Mouse (Mus musculus): ENCODE measurements around the gene Slc25a24. TPM values are rescaled to one million over a fixed set of nuclear protein-coding genes. Genes with fewer than 3 reads are reported as not detected.

Slc25a24 gene
- polyA plus RNA-seq, 1 experiment from 2014 or later = 24.0 TPM

DNA sequence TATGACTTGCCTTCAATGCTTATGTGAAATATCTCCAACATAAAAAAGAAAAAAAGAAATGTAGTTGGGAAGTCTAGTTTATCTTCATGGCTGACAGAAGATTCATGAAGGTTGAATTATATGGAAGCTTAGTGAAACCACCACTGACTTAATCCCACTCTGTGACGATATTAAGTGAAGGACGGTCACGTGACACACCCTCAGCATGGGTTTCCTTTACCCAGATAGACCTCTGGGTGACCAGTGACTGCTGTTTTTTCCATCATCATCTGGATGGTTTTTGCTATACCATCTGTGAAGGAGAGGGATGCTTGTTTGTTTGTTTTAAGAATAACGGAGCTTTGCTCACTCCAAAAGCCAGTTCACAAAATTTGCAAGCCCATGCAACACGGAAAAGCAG lies 3.4 kb upstream of the Slc25a24 start:
- no peak for TF ChIP-seq CTCF (IDR thresholded peaks at IDR 0.05; ENCODE audit: low read depth)
- TF ChIP-seq EP300 (optimal IDR thresholded peaks at IDR 0.05) = no peak
- 69% methylated on average over 5 of the region's 5 CpGs for WGBS
- H3K9me3 ChIP-seq (ENCODE audit: control insufficient read depth, low read length) = 0 out of 2 replicates have a peak, but pooled peaks cover 1% of the 10 kb centered on the region
- H3K27me3 ChIP-seq (ENCODE audit: control insufficient read depth, insufficient read depth, low read length) = no peaks in the 10 kb centered on the region
- ATAC-seq (ENCODE audit: low FRiP score, low TSS enrichment) = no peak
- H3K9ac ChIP-seq (ENCODE audit: low read length) = no peak overlapping the region
- H3K4me2 ChIP-seq (replicated peaks; ENCODE audit: low read depth) = no peak overlapping the region
- H3K27ac ChIP-seq (replicated peaks) = no peak overlapping the region
- H3K4me1 ChIP-seq (replicated peaks; ENCODE audit: control insufficient read depth, insufficient read depth) = 0 out of 2 replicates have a peak, but pooled peaks cover 4% of the 10 kb centered on the region
- H3K36me3 ChIP-seq (ENCODE audit: control insufficient read depth, insufficient read depth, low read length) = no peaks in the 10 kb centered on the region
- DNase-seq (ENCODE audit: low spot score) = no peak
- H3K4me3 ChIP-seq (ENCODE audit: low read depth, low read length) = no peak overlapping the region

DNA sequence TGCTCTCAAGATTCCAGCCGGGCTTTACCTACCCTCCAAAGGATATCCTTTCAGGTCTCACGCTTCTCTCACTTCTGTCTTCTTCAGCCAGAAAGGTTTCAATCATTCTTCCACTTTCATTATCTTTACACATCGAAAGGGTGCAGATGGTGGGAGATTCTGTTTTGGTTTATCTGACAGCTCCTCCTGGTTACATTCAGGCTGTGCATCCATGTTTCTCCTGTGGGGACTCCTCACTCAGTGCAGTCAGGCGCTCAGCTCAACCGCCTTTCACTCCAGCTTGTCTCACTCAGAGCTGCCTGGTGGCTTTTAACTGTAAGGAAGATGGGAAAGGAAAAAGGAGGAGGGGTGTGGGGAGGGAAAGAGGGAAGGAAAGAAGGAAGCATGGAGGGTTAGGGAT lies 3.0 kb upstream of the Slc25a24 start:
- Histone ChIP-seq H3K27ac (replicated peaks) (no peak overlapping the region), H3K4me2 (replicated peaks; ENCODE audit: low read depth) (no peak overlapping the region), H3K36me3 (ENCODE audit: control insufficient read depth, insufficient read depth, low read length) (no peaks in the 10 kb centered on the region), H3K4me1 (replicated peaks; ENCODE audit: control insufficient read depth, insufficient read depth) (0 out of 2 replicates have a peak, but pooled peaks cover 4% of the 10 kb centered on the region), H3K4me3 (ENCODE audit: low read depth, low read length) (no peak overlapping the region), H3K9me3 (ENCODE audit: control insufficient read depth, low read length) (no peaks in the 10 kb centered on the region), H3K27me3 (ENCODE audit: control insufficient read depth, insufficient read depth, low read length) (no peaks in the 10 kb centered on the region), H3K9ac (ENCODE audit: low read length) (no peak overlapping the region)
- TF ChIP-seq CTCF (IDR thresholded peaks at IDR 0.05; ENCODE audit: low read depth) = no peak
- no peak for TF ChIP-seq EP300 (optimal IDR thresholded peaks at IDR 0.05)
- DNase-seq (ENCODE audit: low spot score) = no peak
- ATAC-seq (ENCODE audit: low FRiP score, low TSS enrichment) = no peak
- 70% methylated on average over 5 of the region's 5 CpGs for WGBS

DNA sequence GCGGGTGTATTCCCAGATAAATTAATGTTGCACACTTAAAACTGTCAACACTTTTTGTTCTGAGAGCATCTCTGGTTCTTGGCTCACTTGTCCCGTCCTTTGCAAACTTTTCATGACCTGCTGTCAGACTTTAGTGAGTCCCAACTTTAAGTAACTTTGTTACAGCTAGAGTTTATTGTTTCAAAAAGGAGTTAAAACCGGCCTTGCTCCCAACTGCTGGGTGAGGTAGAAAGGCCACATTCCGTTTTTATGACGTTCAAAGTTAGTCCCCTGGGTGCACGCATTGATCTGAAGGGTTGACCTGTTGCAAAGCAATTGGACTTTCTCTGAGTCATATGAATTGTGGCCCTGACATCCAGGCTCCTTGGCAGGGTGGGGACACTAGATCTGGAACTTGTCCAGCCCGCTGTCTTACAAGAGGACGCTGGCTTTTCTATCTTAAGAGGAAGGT lies 607 bp downstream of the Slc25a24 start:
- Histone ChIP-seq H3K27me3 (ENCODE audit: control insufficient read depth, insufficient read depth, low read length) (no peaks in the 10 kb centered on the region), H3K9ac (ENCODE audit: low read length) (peak overlapping the region; percentile 95), H3K4me3 (ENCODE audit: low read depth, low read length) (peak overlapping the region; percentile 85), H3K4me2 (replicated peaks; ENCODE audit: low read depth) (peak overlapping the region; percentile 80), H3K36me3 (ENCODE audit: control insufficient read depth, insufficient read depth, low read length) (no peaks in the 10 kb centered on the region), H3K9me3 (ENCODE audit: control insufficient read depth, low read length) (no peaks in the 10 kb centered on the region), H3K4me1 (replicated peaks; ENCODE audit: control insufficient read depth, insufficient read depth) (peaks cover 4% of the 10 kb centered on the region; the same call in 1 of the 2 replicates), H3K27ac (replicated peaks) (peak overlapping the region; percentile 98)
- ATAC-seq (ENCODE audit: low FRiP score, low TSS enrichment) (peak; percentile 79), DNase-seq (ENCODE audit: low spot score) (peak; percentile 56)
- TF ChIP-seq EP300 (optimal IDR thresholded peaks at IDR 0.05) = peak; percentile 29
- TF ChIP-seq CTCF (IDR thresholded peaks at IDR 0.05; ENCODE audit: low read depth) = no peak
- 4% methylated on average over 8 of the region's 8 CpGs for WGBS

DNA sequence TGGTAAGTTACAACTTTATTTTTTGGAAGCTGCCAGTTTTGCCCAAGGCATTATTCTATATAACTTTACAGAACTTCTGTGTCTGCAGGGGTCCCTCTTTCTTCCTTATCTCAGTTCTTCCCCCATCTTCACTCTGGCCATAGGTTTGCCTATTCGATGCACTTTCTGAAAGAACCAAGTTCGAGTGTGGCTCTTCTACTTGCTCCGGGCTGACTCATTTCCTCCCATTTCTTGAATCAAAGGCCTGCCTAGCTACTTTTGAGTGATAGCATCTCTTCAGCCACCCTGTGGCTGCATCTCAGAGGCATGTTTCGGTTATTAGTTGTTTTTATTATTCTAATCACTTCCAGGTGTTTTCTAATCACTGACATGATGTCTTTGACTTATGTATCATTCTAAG lies 1.1 kb downstream of the Slc25a24 start:
- ATAC-seq (ENCODE audit: low FRiP score, low TSS enrichment) (no peak), DNase-seq (ENCODE audit: low spot score) (no peak)
- TF ChIP-seq EP300 (optimal IDR thresholded peaks at IDR 0.05) (no peak), CTCF (IDR thresholded peaks at IDR 0.05; ENCODE audit: low read depth) (no peak)
- Histone ChIP-seq H3K9me3 (ENCODE audit: control insufficient read depth, low read length) (no peaks in the 10 kb centered on the region), H3K36me3 (ENCODE audit: control insufficient read depth, insufficient read depth, low read length) (no peaks in the 10 kb centered on the region), H3K4me1 (replicated peaks; ENCODE audit: control insufficient read depth, insufficient read depth) (peaks cover 4% of the 10 kb centered on the region; the same call in 1 of the 2 replicates), H3K4me2 (replicated peaks; ENCODE audit: low read depth) (peak overlapping the region; percentile 80), H3K27me3 (ENCODE audit: control insufficient read depth, insufficient read depth, low read length) (no peaks in the 10 kb centered on the region), H3K9ac (ENCODE audit: low read length) (no peak overlapping the region), H3K27ac (replicated peaks) (peak overlapping the region; percentile 98), H3K4me3 (ENCODE audit: low read depth, low read length) (peak overlapping the region; percentile 85)
- 33% methylated on average over 4 of the region's 4 CpGs for WGBS

- DNase-seq (ENCODE audit: low spot score) = no peak
- WGBS = 70% methylated on average over 6 of the region's 6 CpGs
Observed at GRCm38 (mm10) chr3:109125531-109125930, 2.6 kb downstream of the Slc25a24 start.

GRCm38 (mm10) chr3:109129768-109130167 lies 6.8 kb downstream of the Slc25a24 start:
- H3K4me2 ChIP-seq (replicated peaks; ENCODE audit: low read depth) = no peak overlapping the region

More at GRCm38 (mm10) chr3:109125531-109125930, 2.6 kb downstream of the Slc25a24 start:
- H3K4me1 ChIP-seq (replicated peaks; ENCODE audit: control insufficient read depth, insufficient read depth) = peaks cover 4% of the 10 kb centered on the region; the same call in 1 of the 2 replicates
- no peak overlapping the region for H3K4me3 ChIP-seq (ENCODE audit: low read depth, low read length)
- no peaks in the 10 kb centered on the region for H3K36me3 ChIP-seq (ENCODE audit: control insufficient read depth, insufficient read depth, low read length)
- no peak overlapping the region for H3K4me2 ChIP-seq (replicated peaks; ENCODE audit: low read depth)
- no peak overlapping the region for H3K9ac ChIP-seq (ENCODE audit: low read length)
- no peaks in the 10 kb centered on the region for H3K27me3 ChIP-seq (ENCODE audit: control insufficient read depth, insufficient read depth, low read length)
- TF ChIP-seq CTCF (IDR thresholded peaks at IDR 0.05; ENCODE audit: low read depth) (no peak), EP300 (optimal IDR thresholded peaks at IDR 0.05) (no peak)
- no peak overlapping the region for H3K27ac ChIP-seq (replicated peaks)
- no peaks in the 10 kb centered on the region for H3K9me3 ChIP-seq (ENCODE audit: control insufficient read depth, low read length)
- no peak for ATAC-seq (ENCODE audit: low FRiP score, low TSS enrichment)

More at GRCm38 (mm10) chr3:109129768-109130167, 6.8 kb downstream of the Slc25a24 start:
- Histone ChIP-seq H3K27me3 (ENCODE audit: control insufficient read depth, insufficient read depth, low read length) (no peaks in the 10 kb centered on the region), H3K9me3 (ENCODE audit: control insufficient read depth, low read length) (no peaks in the 10 kb centered on the region), H3K4me1 (replicated peaks; ENCODE audit: control insufficient read depth, insufficient read depth) (no peaks in the 10 kb centered on the region; the same call in 1 of the 2 replicates), H3K9ac (ENCODE audit: low read length) (no peak overlapping the region), H3K27ac (replicated peaks) (no peak overlapping the region), H3K4me3 (ENCODE audit: low read depth, low read length) (no peak overlapping the region), H3K36me3 (ENCODE audit: control insufficient read depth, insufficient read depth, low read length) (no peaks in the 10 kb centered on the region; the same call in 1 of the 2 replicates)
- ATAC-seq (ENCODE audit: low FRiP score, low TSS enrichment) = no peak
- TF ChIP-seq EP300 (optimal IDR thresholded peaks at IDR 0.05) (no peak), CTCF (IDR thresholded peaks at IDR 0.05; ENCODE audit: low read depth) (no peak)
- no peak for DNase-seq (ENCODE audit: low spot score)
- WGBS = 49% methylated on average over 5 of the region's 5 CpGs

Data from stomach, postnatal 0 days (tissue).